Mouse (Mus musculus) limb, embryonic 14.5 days (tissue): ENCODE measurements at regions not wholly inside any gene's neighbourhood (a gene's known extent, or its start where the extent isn't known, plus 50 kb on each side); places are given as distances from the start of the nearest gene placed in this dataset.

Experiments used
- ATAC-seq: fragments of 200-750 bp; cut with Nextera tagmentation; 2 replicates; pipeline ENCODE4 v1.8.0; 2017; ENCODE audit warnings: low read depth, moderate number of reproducible peaks, moderate TSS enrichment; ENCODE audit not compliant: low FRiP score
- DNase-seq: peaks from one replicate; pipeline ENCODE4 v3.0.0-alpha.2; 2015; ENCODE audit warnings: low spot score
- H3K27ac ChIP-seq: fragments of 300-500 bp; sonication (generic); replicated peaks from 2 replicates; pipeline ENCODE4 v1.5.1; 2014; ENCODE audit warnings: low read depth, mild to moderate bottlenecking, low read length, moderate library complexity, mixed read lengths
- H3K27me3 ChIP-seq: fragments of 300-500 bp; sonication (generic); 2 replicates; pipeline ENCODE4 v1.6.1; 2014; ENCODE audit warnings: low read length, mixed read lengths; ENCODE audit not compliant: control insufficient read depth, insufficient read depth
- H3K36me3 ChIP-seq: fragments of 300-500 bp; sonication (generic); 2 replicates; pipeline ENCODE4 v1.6.1; 2014; ENCODE audit warnings: mild to moderate bottlenecking, low read length, moderate library complexity, mixed read lengths; ENCODE audit not compliant: control insufficient read depth, insufficient read depth
- H3K4me1 ChIP-seq: fragments of 300-500 bp; sonication (generic); 2 replicates; pipeline ENCODE4 v1.6.1; 2014; ENCODE audit warnings: antibody characterized with exemption, low read length, mixed read lengths; ENCODE audit not compliant: control insufficient read depth, insufficient read depth
- H3K4me2 ChIP-seq: fragments of 300-500 bp; sonication (generic); replicated peaks from 2 replicates; pipeline ENCODE4 v1.6.1; 2014; ENCODE audit warnings: low read depth, mild to moderate bottlenecking, low read length, moderate library complexity; ENCODE audit not compliant: severe bottlenecking
- H3K4me3 ChIP-seq: fragments of 300-500 bp; sonication (generic); replicated peaks from 2 replicates; pipeline ENCODE4 v1.5.1; 2014; ENCODE audit warnings: low read length
- H3K9ac ChIP-seq: fragments of 300-500 bp; sonication (generic); 2 replicates; pipeline ENCODE4 v1.6.1; 2014; ENCODE audit warnings: mild to moderate bottlenecking, low read depth, low read length, moderate library complexity; ENCODE audit not compliant: severe bottlenecking
- H3K9me3 ChIP-seq: fragments of 300-500 bp; sonication (generic); 2 replicates; pipeline ENCODE4 v1.6.1; 2016; ENCODE audit warnings: low read length; ENCODE audit not compliant: control insufficient read depth
- POLR2A ChIP-seq: fragments of 200-500 bp; IDR thresholded peaks from 2 replicates; pipeline ENCODE4 v1.8.0; 2012; ENCODE audit warnings: inconsistent platforms, mild to moderate bottlenecking, moderate library complexity, borderline replicate concordance; ENCODE audit not compliant: insufficient read depth, insufficient read length; ENCODE audit errors: extremely low read depth
- WGBS: fragments of 180-500 bp; shearing (Covaris S2); extraction: QIAGEN DNeasy Blood & Tissue Kit; methylation state at CpG from one replicate; pipeline ENCODE4 v1.1.7; 2014; 5-methylcytosine and 5-hydroxymethylcytosine counted together

DNA sequence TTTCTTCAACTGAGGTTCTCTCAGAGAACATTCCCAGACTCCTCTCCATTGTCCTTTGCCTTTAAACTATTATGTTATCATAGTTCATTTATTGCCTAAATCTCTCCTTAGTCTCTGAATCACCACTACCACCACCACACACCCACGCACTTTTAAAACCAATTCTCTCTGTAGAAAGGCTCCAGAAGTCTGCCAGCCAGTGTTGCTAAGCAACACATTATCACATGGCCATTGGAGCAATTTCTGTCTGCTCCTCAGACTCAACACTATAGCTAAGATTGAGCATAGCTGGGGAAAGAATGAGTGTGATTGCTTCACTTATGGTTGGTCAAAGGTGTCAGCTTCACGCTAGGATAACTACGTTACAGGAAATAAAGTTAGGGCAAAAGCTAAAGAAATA, 59.3 kb downstream of the Trap1a start:
- H3K9me3 ChIP-seq, result no peaks in the 10 kb centered on the region
- no peak for ATAC-seq

DNA sequence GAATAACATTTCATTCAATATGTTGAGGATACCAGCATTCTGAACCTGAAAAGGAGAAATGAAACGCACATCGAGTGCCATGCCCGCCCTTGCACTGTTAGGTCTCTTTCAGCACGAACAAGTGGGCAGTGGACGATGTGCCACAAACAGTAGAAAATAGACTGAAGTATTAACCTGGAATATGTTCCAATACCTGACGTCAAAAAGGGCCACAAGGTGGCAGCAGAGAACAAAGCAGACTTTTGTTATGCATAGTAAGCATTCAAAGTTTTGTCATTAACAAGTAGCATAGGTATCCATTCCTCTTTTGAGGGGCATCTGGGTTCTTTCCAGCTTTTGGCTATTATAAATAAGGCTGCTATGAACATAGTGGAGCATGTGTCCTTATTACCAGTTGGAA, 63.5 kb upstream of the D330045A20Rik start:
- no peak overlapping the region for H3K9ac ChIP-seq
- no peaks in the 10 kb centered on the region for H3K36me3 ChIP-seq
- no peaks in the 10 kb centered on the region for H3K27me3 ChIP-seq
- no peaks in the 10 kb centered on the region for H3K9me3 ChIP-seq
- TF ChIP-seq POLR2A, result no peak
- ATAC-seq (no peak), DNase-seq (peak; percentile 79)
- 66% methylated on average over 6 of the region's 6 CpGs for WGBS
- no peak overlapping the region for H3K27ac ChIP-seq
- no peak overlapping the region for H3K4me2 ChIP-seq
- H3K4me3 ChIP-seq, result no peak overlapping the region
- no peaks in the 10 kb centered on the region for H3K4me1 ChIP-seq

More for the DNA sequence above, 59.3 kb downstream of the Trap1a start:
- Histone ChIP-seq H3K36me3 (no peaks in the 10 kb centered on the region), H3K9ac (no peak overlapping the region), H3K4me3 (no peak overlapping the region), H3K27me3 (no peaks in the 10 kb centered on the region), H3K4me2 (no peak overlapping the region), H3K27ac (no peak overlapping the region), H3K4me1 (no peaks in the 10 kb centered on the region)
- no peak for DNase-seq
- 73% methylated on average over 3 of the region's 3 CpGs for WGBS
- TF ChIP-seq POLR2A, result no peak

DNA sequence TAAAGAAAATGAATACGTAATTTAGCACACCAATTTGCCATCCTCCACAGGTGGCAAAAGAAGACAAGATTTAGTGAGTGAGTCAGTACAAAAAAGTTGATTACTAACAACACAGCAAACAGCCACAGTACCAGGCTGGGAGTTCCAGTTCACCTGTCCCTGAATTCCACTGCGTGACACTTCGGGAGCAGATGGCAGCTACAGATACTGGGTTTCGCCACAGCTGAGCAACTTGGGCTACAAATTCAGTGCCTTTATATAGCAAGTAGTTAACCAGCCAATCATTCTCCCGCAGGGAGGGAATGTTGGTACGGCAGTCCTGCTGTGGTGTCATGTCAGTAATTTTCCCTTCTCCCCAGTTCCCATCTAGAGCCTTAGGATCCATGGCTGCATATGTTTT, 60.3 kb upstream of the D330045A20Rik start:
- TF ChIP-seq POLR2A, result no peak
- H3K9me3 ChIP-seq, result no peaks in the 10 kb centered on the region
- no peak overlapping the region for H3K27ac ChIP-seq
- 75% methylated on average over 6 of the region's 6 CpGs for WGBS
- no peak overlapping the region for H3K9ac ChIP-seq
- H3K4me3 ChIP-seq, result no peak overlapping the region
- peak; percentile 19; the same call in 1 of the 2 replicates for ATAC-seq
- no peak overlapping the region for H3K4me2 ChIP-seq
- H3K27me3 ChIP-seq, result no peaks in the 10 kb centered on the region
- H3K4me1 ChIP-seq, result no peaks in the 10 kb centered on the region
- no peak for DNase-seq
- H3K36me3 ChIP-seq, result no peaks in the 10 kb centered on the region

DNA sequence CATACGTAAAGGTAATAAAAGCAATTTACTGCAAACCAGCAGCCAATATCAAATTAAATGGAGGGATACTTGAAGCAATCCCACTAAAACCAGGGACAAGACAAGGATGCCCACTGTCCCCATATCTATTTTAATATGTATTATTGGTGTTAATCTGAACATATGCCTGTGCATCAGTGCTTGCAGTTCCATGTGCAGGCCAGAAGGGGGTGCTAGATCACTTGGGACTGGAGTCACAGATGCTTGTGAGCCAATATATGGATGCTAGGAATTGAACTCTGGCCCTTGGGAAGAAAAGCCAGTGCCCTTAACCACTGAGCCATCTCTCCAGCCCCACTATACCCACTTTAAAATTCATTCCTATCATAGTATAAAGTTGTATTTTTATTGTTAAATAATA, 55.9 kb upstream of the D330045A20Rik start:
- no peak for DNase-seq
- Histone ChIP-seq H3K27ac (no peak overlapping the region), H3K27me3 (no peaks in the 10 kb centered on the region), H3K4me1 (no peaks in the 10 kb centered on the region), H3K36me3 (no peaks in the 10 kb centered on the region), H3K9me3 (no peaks in the 10 kb centered on the region), H3K4me3 (no peak overlapping the region), H3K4me2 (no peak overlapping the region), H3K9ac (no peak overlapping the region)
- TF ChIP-seq POLR2A, result no peak
- no peak for ATAC-seq
- 86% methylated on average over 1 of the region's 1 CpGs for WGBS
